Mouse (Mus musculus): ENCODE results near the gene Tmem72.

DNA sequence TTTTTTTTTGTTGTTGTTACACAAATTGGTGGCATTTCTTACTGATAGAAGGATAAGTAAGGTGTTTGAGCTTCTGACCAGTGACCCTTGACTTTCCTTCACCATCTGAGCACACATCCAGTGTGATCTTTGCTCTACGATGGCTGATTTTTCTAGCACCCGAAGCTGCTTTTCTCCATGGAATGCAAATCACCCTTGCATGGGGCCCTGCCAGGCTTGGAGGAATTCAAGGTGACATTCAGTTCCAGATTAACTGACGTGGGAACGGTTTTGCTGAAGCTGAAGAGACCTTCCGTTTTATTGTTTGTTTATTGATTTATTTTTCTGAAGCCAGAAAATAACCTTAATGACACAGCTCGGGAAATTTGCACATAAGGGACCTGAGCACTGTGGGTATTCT is 43.5 kb upstream of the Tmem72 start:
- TF ChIP-seq POLR2A (IDR thresholded peaks at IDR 0.05; ENCODE audit: control insufficient read depth in 1 of 2, insufficient read depth in 1 of 2, low read depth in 1 of 2, low read length in 2 of 2, poor library complexity in 1 of 2) (no peak), CHD2 (IDR thresholded peaks at IDR 0.05; ENCODE audit: low read length) (no peak), GATA1 (IDR thresholded peaks at IDR 0.05; ENCODE audit: low read depth, low read length) (no peak), UBTF (IDR thresholded peaks at IDR 0.05; ENCODE audit: borderline replicate concordance, insufficient read depth, low read depth, low read length) (no peak), MYC (IDR thresholded peaks at IDR 0.05; ENCODE audit: low read depth, low read length) (no peak), E2F4 (IDR thresholded peaks at IDR 0.05; ENCODE audit: borderline replicate concordance, low read depth, low read length) (no peak)
